Mouse (Mus musculus): ENCODE measurements around the gene Slc27a5. TPM values are rescaled to one million over a fixed set of nuclear protein-coding genes. Genes with fewer than 3 reads are reported as not detected.

Gene Slc27a5
- polyA plus RNA-seq, 1 experiment from 2014 or later: 0.43 TPM

DNA sequence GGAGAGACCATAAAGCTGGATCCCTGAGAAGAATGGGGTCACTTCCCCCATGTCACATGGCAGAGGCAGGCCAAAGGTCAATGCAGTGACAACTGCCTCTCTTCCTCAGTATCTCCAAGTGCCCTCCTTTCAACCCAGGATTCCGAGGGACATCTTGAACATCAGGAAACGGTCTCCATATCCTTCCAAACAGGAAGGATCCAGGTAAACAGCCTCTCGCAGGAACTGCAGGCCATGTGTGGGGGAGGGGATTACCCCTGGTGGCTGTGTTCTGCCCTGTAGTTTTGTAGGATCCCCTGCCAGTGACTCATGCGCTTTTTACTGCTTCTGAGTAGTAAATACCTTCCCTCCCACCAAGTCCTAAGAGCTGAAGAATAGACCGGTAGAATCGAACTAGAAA is 18.2 kb downstream of the Slc27a5 start:
- no peak overlapping the region for H3K4me3 ChIP-seq (ENCODE audit: low read depth, low read length)
- no peak overlapping the region for H3K4me2 ChIP-seq (ENCODE audit: low read length)
- peaks cover 12% of the 10 kb centered on the region for H3K4me1 ChIP-seq (ENCODE audit: control insufficient read depth, insufficient read depth, low read length)
- WGBS: 83% methylated on average over 6 of the region's 6 CpGs
- no peak for ATAC-seq
- no peak overlapping the region for H3K9ac ChIP-seq (ENCODE audit: low read depth, low read length)
- H3K36me3 ChIP-seq (ENCODE audit: control insufficient read depth, insufficient read depth, low read length): peaks cover 5% of the 10 kb centered on the region; the same call in 1 of the 2 replicates
- H3K27me3 ChIP-seq (ENCODE audit: control insufficient read depth, insufficient read depth, low read depth, low read length): no peaks in the 10 kb centered on the region
- no peaks in the 10 kb centered on the region for H3K9me3 ChIP-seq (replicated peaks; ENCODE audit: control insufficient read depth, low read length, poor library complexity, severe bottlenecking)
- H3K27ac ChIP-seq (ENCODE audit: low read length): no peak overlapping the region

DNA sequence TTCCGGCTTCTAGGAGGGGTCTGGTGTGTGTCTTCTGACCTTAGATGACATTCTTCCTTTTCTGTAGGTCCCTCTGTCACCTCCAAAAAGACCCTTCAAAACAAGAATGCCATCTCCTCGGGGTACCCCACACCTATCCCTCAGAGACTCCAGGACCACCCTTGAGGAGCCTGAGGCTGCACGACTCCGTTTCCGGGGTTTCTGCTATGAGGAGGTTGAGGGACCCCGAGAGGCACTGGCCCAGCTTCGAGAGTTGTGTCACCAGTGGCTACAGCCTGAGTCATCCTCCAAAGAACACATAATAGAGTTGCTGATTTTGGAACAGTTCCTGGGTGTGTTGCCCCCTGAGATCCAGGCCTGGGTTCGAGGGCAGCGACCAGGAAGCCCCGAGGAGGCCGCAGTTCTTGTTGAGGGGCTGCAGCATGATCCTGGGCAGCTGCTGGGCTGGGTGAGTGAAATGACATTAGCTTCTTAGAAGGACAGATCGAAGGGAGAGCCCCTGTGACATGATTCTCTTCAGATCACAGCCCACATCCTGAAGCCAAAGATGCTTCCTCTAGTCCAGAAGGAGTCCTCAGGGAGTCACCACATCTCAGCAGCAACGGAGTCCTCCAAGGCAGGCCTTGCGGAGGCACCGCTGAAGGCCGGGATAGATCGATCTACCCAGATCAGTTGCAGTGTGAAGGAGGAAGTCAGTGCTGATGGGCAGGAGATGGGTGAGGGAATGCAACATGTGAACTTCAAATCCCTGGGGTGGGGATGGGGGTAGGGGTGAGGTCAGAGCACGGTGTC is 18.9 kb downstream of the Slc27a5 start:
- peaks cover 12% of the 10 kb centered on the region for H3K4me1 ChIP-seq (ENCODE audit: control insufficient read depth, insufficient read depth, low read length)
- H3K36me3 ChIP-seq (ENCODE audit: control insufficient read depth, insufficient read depth, low read length): peaks cover 5% of the 10 kb centered on the region; the same call in 1 of the 2 replicates
- 89% methylated on average over 18 of the region's 18 CpGs for WGBS
- H3K4me2 ChIP-seq (ENCODE audit: low read length): peak overlapping the region; percentile 74
- H3K9ac ChIP-seq (ENCODE audit: low read depth, low read length): peak overlapping the region; percentile 77; the same call in 1 of the 2 replicates
- no peaks in the 10 kb centered on the region for H3K27me3 ChIP-seq (ENCODE audit: control insufficient read depth, insufficient read depth, low read depth, low read length)
- H3K4me3 ChIP-seq (ENCODE audit: low read depth, low read length): no peak overlapping the region
- no peaks in the 10 kb centered on the region for H3K9me3 ChIP-seq (replicated peaks; ENCODE audit: control insufficient read depth, low read length, poor library complexity, severe bottlenecking)
- no peak for ATAC-seq
- H3K27ac ChIP-seq (ENCODE audit: low read length): peak overlapping the region; percentile 97

DNA sequence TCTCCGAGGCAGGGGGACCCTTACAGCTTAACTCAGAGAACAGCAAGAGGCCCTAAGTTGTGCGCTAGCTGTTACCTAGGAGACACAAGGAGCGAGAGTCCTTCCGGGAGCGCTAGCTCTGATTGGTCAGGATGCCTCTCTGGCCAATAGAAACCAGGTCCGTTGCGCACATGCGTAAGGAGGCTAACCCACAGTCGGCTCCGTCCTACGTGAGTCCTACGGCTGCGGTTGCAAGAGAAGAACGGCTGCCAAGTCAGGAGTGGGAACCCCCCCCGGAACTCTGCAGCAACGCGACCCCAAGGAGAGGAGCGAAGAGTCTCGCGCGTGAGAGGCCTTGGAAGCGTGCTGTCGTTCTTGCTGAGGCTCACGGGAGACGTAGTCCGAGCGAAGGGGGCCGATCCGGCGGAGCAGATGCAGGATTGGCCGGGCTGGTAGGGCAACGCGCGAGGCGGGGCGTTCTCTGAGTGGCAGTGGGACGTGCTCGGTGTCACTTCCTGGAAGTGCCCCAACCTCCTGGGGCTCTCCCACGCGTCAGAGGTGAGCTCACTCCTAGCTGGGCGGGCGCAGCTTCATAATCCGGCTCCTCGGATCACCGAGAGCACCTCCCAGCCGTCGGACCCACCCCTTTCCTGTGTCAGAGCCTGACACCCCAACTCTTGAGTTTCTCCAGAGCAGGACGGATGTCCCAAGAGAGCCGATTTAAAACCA is 20.2 kb downstream of the Slc27a5 start, which contains the start of gene Zfp446:
Zfp446 (plus strand) TSS at position 167 of the 708 bp plus-strand sequence.
- peak within 1 kb of the TSS; percentile 74 for H3K4me2 ChIP-seq (ENCODE audit: low read length)
- H3K4me1 ChIP-seq (ENCODE audit: control insufficient read depth, insufficient read depth, low read length): peaks cover 12% of the 10 kb centered on the region
- H3K27me3 ChIP-seq (ENCODE audit: control insufficient read depth, insufficient read depth, low read depth, low read length): no peaks in the 10 kb centered on the region
- WGBS: under 1% methylated on average over 49 of the region's 49 CpGs
- ATAC-seq: peak; percentile 99
- H3K9me3 ChIP-seq (replicated peaks; ENCODE audit: control insufficient read depth, low read length, poor library complexity, severe bottlenecking): no peaks in the 10 kb centered on the region
- peak within 1 kb of the TSS; percentile 63 for H3K4me3 ChIP-seq (ENCODE audit: low read depth, low read length)
- H3K36me3 ChIP-seq (ENCODE audit: control insufficient read depth, insufficient read depth, low read length): peaks cover 9% of the 10 kb centered on the region; the same call in 1 of the 2 replicates
- peak within 1 kb of the TSS; percentile 77 for H3K9ac ChIP-seq (ENCODE audit: low read depth, low read length)
- H3K27ac ChIP-seq (ENCODE audit: low read length): peak within 1 kb of the TSS; percentile 97

DNA sequence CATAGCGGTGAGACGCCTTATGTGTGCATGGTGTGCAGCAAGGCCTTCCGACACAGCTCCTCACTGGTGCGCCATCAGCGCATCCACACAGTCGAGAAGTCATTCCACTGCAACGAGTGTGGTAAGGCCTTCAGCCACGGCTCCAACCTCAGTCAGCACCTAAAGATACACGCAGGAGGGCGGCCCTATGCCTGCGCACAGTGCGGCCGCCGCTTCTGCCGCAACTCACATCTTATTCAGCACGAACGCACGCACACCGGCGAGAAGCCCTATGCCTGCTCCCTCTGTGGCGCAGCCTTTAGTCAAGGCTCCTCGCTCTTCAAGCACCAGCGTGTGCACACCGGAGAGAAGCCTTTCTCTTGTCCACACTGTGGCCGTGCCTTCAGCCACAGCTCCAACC is 27.1 kb downstream of the Slc27a5 start:
- Histone ChIP-seq H3K27me3 (ENCODE audit: control insufficient read depth, insufficient read depth, low read depth, low read length) (no peaks in the 10 kb centered on the region), H3K9ac (ENCODE audit: low read depth, low read length) (no peak overlapping the region), H3K36me3 (ENCODE audit: control insufficient read depth, insufficient read depth, low read length) (peaks cover 28% of the 10 kb centered on the region), H3K27ac (ENCODE audit: low read length) (no peak overlapping the region), H3K4me3 (ENCODE audit: low read depth, low read length) (no peak overlapping the region), H3K4me1 (ENCODE audit: control insufficient read depth, insufficient read depth, low read length) (peaks cover 11% of the 10 kb centered on the region), H3K4me2 (ENCODE audit: low read length) (no peak overlapping the region), H3K9me3 (replicated peaks; ENCODE audit: control insufficient read depth, low read length, poor library complexity, severe bottlenecking) (no peaks in the 10 kb centered on the region)
- ATAC-seq: no peak
- WGBS: 98% methylated on average over 25 of the region's 25 CpGs

- peaks cover 19% of the 10 kb centered on the region for H3K4me1 ChIP-seq (ENCODE audit: control insufficient read depth, insufficient read depth, low read length)
- under 1% methylated on average over 29 of the region's 29 CpGs for WGBS
- H3K9me3 ChIP-seq (replicated peaks; ENCODE audit: control insufficient read depth, low read length, poor library complexity, severe bottlenecking): no peaks in the 10 kb centered on the region
- peak overlapping the region; percentile 67 for H3K4me2 ChIP-seq (ENCODE audit: low read length)
- H3K27ac ChIP-seq (ENCODE audit: low read length): peak overlapping the region; percentile 91
- peak overlapping the region; percentile 98 for H3K9ac ChIP-seq (ENCODE audit: low read depth, low read length)
- no peaks in the 10 kb centered on the region for H3K27me3 ChIP-seq (ENCODE audit: control insufficient read depth, insufficient read depth, low read depth, low read length)
- ATAC-seq: peak; percentile 59
- H3K4me3 ChIP-seq (ENCODE audit: low read depth, low read length): peak overlapping the region; percentile 94
- H3K36me3 ChIP-seq (ENCODE audit: control insufficient read depth, insufficient read depth, low read length): peaks cover 18% of the 10 kb centered on the region
These were observed 31.7 kb downstream of the Slc27a5 start for GRCm38 (mm10) chr7:12966104-12966845.

GRCm38 (mm10) chr7:12965678-12966091 is 32.3 kb downstream of the Slc27a5 start, which contains the start of gene Zfp324:
Zfp324 (plus strand) TSS chr7:12965838.
- 1% methylated on average over 23 of the region's 23 CpGs for WGBS

GRCm38 (mm10) chr7:12961511-12962141 is 36.4 kb downstream of the Slc27a5 start:
- peak; percentile 74 for ATAC-seq
- 2% methylated on average over 29 of the region's 29 CpGs for WGBS
- H3K4me3 ChIP-seq (ENCODE audit: low read depth, low read length): peak overlapping the region; percentile 49
- peak overlapping the region; percentile 87 for H3K27ac ChIP-seq (ENCODE audit: low read length)
- H3K9me3 ChIP-seq (replicated peaks; ENCODE audit: control insufficient read depth, low read length, poor library complexity, severe bottlenecking): no peaks in the 10 kb centered on the region
- H3K27me3 ChIP-seq (ENCODE audit: control insufficient read depth, insufficient read depth, low read depth, low read length): no peaks in the 10 kb centered on the region
- H3K36me3 ChIP-seq (ENCODE audit: control insufficient read depth, insufficient read depth, low read length): no peaks in the 10 kb centered on the region
- peak overlapping the region; percentile 73 for H3K4me2 ChIP-seq (ENCODE audit: low read length)
- H3K4me1 ChIP-seq (ENCODE audit: control insufficient read depth, insufficient read depth, low read length): peaks cover 12% of the 10 kb centered on the region
- peak overlapping the region; percentile 75 for H3K9ac ChIP-seq (ENCODE audit: low read depth, low read length)

More at GRCm38 (mm10) chr7:12965678-12966091, 32.3 kb downstream of the Slc27a5 start, which contains the start of gene Zfp324:
- peak within 1 kb of the TSS; percentile 67 for H3K4me2 ChIP-seq (ENCODE audit: low read length)
- peaks cover 21% of the 10 kb centered on the region for H3K4me1 ChIP-seq (ENCODE audit: control insufficient read depth, insufficient read depth, low read length)
- H3K36me3 ChIP-seq (ENCODE audit: control insufficient read depth, insufficient read depth, low read length): peaks cover 12% of the 10 kb centered on the region
- no peaks in the 10 kb centered on the region for H3K9me3 ChIP-seq (replicated peaks; ENCODE audit: control insufficient read depth, low read length, poor library complexity, severe bottlenecking)
- peak within 1 kb of the TSS; percentile 94 for H3K4me3 ChIP-seq (ENCODE audit: low read depth, low read length)
- peak; percentile 94 for ATAC-seq
- H3K27me3 ChIP-seq (ENCODE audit: control insufficient read depth, insufficient read depth, low read depth, low read length): no peaks in the 10 kb centered on the region
- H3K27ac ChIP-seq (ENCODE audit: low read length): peak within 1 kb of the TSS; percentile 91
- peak within 1 kb of the TSS; percentile 98 for H3K9ac ChIP-seq (ENCODE audit: low read depth, low read length)

DNA sequence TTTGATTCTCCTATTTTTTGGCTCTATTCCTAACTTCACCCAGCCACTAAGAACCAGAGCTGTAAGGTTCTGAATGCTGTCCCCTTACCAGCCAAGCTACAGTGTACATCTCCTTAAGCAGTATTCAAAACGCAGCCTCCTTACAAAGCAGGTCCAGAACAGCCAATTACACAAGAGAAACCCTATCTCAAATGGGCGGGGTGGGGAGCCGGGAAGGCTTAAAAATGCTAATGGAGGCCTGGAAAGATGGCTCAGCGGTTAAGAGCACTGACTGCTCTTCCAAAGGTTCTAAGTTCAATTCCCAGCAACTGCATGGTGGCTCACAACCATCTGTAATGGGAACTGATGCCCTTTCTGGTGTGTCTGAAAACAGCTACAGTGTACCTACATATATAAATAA is 38.3 kb downstream of the Slc27a5 start:
- peaks cover 5% of the 10 kb centered on the region for H3K4me1 ChIP-seq (ENCODE audit: control insufficient read depth, insufficient read depth, low read length)
- H3K27ac ChIP-seq (ENCODE audit: low read length): no peak overlapping the region
- no peak overlapping the region for H3K4me3 ChIP-seq (ENCODE audit: low read depth, low read length)
- no peaks in the 10 kb centered on the region for H3K27me3 ChIP-seq (ENCODE audit: control insufficient read depth, insufficient read depth, low read depth, low read length)
- H3K4me2 ChIP-seq (ENCODE audit: low read length): no peak overlapping the region
- ATAC-seq: no peak
- H3K9me3 ChIP-seq (replicated peaks; ENCODE audit: control insufficient read depth, low read length, poor library complexity, severe bottlenecking): no peaks in the 10 kb centered on the region
- no peak overlapping the region for H3K9ac ChIP-seq (ENCODE audit: low read depth, low read length)
- 14% methylated on average over 4 of the region's 4 CpGs for WGBS
- no peaks in the 10 kb centered on the region for H3K36me3 ChIP-seq (ENCODE audit: control insufficient read depth, insufficient read depth, low read length)

Measured in midbrain, embryonic 16.5 days (tissue).